Mouse (Mus musculus): ENCODE measurements around the gene Rnf207.
A peak's percentile ranks its signal among the peaks of the same experiment; 100 is the strongest.

The Rnf207 gene

GRCm38 (mm10) chr4:152328691-152329090, 9.9 kb upstream of the Rnf207 start:
- peak; percentile 61 for DNase-seq (ENCODE audit: extremely low spot score)

DNA sequence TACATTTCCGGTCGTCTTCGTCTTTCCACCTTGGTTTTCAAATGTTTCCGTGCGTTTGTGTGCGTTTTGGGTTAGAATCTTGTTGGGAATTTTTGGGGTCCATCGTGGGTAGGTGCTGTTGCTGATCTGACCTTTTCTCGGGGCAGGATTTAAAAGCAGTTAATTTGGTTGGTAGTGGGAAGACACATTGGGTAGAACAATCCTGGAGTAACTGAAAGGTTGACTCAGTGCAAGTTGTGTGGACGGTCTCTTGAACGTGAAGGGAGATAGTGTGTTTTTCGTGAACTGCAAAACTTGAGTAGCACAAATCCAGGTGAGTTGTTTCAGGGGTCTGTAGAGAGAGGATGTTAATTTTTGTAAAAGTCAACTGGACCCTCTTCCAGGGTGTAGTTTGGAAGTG, 7.8 kb upstream of the Rnf207 start:
- DNase-seq (ENCODE audit: extremely low spot score): no peak

- DNase-seq (ENCODE audit: extremely low spot score): peak; percentile 96
Measured at GRCm38 (mm10) chr4:152325574-152326411, 7.0 kb upstream of the Rnf207 start, which contains the start of gene Rpl22. TSS of gene Rpl22 (plus strand) at chr4:152325742.

GRCm38 (mm10) chr4:152324641-152325562, 6.1 kb upstream of the Rnf207 start:
- no peak for DNase-seq (ENCODE audit: extremely low spot score)

DNA sequence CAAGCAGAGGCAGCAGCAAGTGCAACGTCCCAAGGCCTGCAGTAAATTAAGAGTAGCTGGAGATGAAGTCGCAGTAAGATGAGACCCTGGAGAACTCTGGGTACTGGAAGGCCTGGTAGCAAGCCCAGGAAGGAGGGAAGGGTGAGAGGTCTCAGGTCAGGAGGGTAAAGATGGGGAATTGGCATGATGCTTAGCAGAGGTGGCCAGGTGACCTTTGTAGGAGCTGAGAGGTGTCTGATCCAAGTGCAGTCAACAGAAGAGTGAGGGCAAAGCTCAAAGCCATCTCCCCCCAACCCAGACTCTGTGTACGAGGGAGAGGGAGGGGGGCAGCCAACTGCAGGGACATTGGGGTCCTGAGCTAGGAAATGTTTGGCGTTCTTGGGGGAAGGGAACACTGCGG, 2.7 kb upstream of the Rnf207 start:
- no peak for DNase-seq (ENCODE audit: extremely low spot score)

- DNase-seq (ENCODE audit: extremely low spot score): no peak
Measured at GRCm38 (mm10) chr4:152317631-152318033, 1.2 kb downstream of the Rnf207 start.

GRCm38 (mm10) chr4:152315498-152316213, 3.1 kb downstream of the Rnf207 start:
- no peak for DNase-seq (ENCODE audit: extremely low spot score)

- DNase-seq (ENCODE audit: extremely low spot score): no peak
Measured at GRCm38 (mm10) chr4:152313934-152314333, 4.9 kb downstream of the Rnf207 start.

GRCm38 (mm10) chr4:152313211-152313632, 5.6 kb downstream of the Rnf207 start:
- DNase-seq (ENCODE audit: extremely low spot score): peak; percentile 50

DNA sequence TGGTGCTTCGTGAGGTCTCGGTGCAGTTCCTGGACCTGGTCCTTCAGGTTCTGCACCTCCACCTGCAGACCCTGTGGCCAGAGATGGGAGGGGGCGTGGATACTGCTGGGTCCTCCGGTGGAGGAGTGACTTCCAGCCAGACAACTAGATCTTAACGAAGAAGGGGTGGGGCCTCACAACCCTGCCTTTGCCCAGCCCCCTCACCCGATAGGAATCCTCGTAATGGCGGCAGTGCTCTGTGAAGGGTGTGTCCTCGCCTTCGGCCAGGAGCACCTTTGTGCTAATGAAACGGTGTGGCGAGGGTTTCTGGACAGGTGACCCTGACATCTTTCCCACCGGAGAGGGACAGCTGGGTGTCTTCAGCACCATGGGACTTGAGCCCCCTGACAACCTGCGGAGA, 6.6 kb downstream of the Rnf207 start:
- no peak for DNase-seq (ENCODE audit: extremely low spot score)

GRCm38 (mm10) chr4:152307542-152307941, 11.3 kb downstream of the Rnf207 start:
- DNase-seq (ENCODE audit: extremely low spot score): no peak

GRCm38 (mm10) chr4:152305991-152306390, 12.8 kb downstream of the Rnf207 start:
- no peak for DNase-seq (ENCODE audit: extremely low spot score)

- DNase-seq (ENCODE audit: extremely low spot score): no peak
Measured at GRCm38 (mm10) chr4:152304685-152305084, 14.1 kb downstream of the Rnf207 start.

DNA sequence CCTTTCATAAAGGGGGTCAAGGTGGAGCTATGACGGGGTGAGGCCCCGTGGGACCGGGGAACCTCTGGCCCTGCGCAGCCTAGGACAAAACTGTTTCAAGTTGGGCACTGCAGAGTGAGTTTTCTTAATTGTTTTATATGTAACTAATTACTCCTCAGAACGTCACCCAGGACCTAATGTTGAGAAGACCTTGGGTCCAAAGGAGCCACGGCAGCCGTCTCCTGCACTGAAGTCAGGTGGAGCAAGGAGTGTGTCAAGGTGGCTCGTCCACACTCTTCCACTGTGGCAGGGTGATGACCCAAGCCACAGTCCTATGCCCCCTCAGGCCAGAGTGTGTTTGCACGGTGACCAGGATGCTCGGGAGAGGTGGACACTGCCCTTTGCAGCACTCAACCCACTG, 15.6 kb downstream of the Rnf207 start:
- no peak for DNase-seq (ENCODE audit: extremely low spot score)

DNA sequence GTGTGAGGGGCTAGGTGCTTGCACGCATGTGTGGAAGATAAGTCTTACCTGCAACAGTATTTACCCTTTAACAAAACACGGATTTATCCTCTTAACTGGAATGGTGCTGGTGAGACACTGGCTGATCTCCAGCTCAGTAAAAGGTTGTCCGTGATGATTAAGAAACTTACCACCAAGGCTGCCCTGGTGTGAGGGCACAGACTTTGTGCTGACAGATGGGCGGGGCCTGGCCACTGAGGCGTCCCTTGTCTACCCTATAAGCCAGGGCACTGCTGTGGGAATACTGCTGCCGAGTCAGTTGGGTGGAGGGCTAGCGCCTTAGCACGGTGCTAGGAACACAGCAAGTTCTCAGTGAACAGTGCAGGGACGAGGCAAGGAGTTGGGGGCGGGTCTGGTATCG, 16.8 kb downstream of the Rnf207 start:
- DNase-seq (ENCODE audit: extremely low spot score): no peak

GRCm38 (mm10) chr4:152300375-152300774, 18.4 kb downstream of the Rnf207 start:
- DNase-seq (ENCODE audit: extremely low spot score): no peak

GRCm38 (mm10) chr4:152298836-152299235, 20.0 kb downstream of the Rnf207 start:
- no peak for DNase-seq (ENCODE audit: extremely low spot score)

DNA sequence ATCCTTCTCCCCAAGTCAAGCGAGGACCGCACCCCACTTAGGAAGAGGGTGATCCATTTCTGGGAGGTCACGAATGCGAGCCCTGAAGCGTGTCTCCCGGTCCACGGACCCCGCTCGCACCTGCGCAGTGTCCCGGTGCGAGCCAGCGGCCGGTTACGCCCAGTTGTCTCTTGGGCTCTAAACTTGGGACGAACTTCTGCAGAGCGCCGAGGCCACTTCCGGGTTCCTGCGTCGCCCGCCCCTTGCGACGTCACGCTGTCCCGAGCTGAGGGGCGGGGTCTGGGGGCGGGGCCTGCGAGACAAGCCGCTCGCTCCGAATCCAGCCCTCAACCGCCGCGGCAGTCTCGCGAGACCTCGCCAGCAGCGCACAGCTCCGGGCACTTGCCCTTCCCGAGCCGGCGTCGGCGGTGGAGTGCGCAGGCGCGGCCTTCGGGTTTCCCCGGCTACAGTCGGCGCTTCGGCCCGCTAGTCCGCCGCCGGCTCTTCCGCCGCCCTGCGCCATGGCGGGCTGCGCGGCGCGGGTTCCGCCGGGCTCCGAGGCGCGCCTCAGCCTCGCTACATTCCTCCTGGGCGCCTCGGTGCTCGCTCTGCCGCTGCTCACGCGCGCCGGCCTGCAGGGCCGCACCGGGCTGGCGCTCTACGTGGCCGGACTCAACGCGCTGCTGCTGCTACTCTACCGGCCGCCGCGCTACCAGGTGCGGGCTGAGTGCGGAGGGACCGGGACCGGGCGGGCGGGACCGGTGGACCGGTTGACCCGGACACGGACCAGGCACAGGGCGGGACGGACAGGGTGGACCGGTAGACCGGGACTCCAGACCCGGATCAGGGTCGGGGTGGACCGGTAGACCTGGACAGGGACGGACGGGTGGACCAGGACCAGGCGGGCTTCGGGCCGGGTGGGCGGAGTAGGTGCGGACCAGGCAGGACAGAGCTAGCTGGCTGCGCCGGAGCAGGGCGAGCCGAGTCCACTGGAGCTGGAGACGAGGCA, 21.6 kb downstream of the Rnf207 start, which contains the start of gene Icmt:
Icmt (plus strand) TSS at position 354 of the 988 bp plus-strand sequence.
- DNase-seq (ENCODE audit: extremely low spot score): peak; percentile 99

DNA sequence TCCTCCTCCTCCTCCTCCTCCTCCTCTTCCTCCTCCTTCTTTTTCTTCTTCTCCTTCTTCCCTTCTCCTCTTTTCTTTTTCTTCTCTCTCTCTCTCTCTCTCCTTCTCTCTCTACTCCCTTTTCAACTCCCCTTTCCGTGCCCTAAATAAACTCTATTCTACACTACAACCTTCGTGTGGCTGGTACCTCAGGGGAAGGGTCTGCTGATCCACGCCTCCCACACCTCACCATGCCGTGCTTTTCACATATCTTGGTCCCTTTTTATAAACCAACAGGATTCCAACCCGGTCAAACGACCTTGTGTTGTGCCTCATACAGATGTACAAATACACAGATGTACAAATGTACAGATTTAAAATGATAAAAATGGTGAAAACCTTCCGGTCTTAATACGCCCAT, 22.4 kb downstream of the Rnf207 start:
- no peak for DNase-seq (ENCODE audit: extremely low spot score)

DNA sequence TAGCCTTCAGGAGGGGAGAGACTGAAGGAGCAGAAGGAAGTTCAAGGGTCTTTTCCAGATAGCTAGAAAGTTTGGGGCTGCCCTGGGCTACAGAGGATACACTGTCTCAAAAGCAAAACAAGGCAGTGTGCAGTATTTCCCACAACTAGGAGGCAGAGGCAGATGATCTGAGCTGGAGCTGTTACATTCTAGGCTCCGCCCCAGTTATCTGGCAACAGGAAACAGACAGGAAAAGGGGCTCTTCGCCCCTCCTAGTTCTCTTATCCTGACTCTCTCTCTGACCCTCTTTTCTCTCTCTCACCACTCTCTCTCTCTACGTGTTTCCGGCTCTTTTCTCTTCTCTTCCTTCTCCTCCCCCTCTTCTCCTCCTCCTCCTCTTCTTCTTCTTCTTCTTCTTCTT, 22.9 kb downstream of the Rnf207 start:
- DNase-seq (ENCODE audit: extremely low spot score): no peak
